Mouse (Mus musculus) ES-Bruce4 (cell line): ENCODE measurements around the gene Mapt.

ENCODE experiments used
- CTCF ChIP-seq: IDR thresholded peaks from one replicate; pipeline ENCODE4 v1.8.1; 2011; ENCODE audit warnings: low read depth, low read length
- EP300 ChIP-seq: IDR thresholded peaks from 2 replicates; pipeline ENCODE4 v1.6.1; 2011; ENCODE audit warnings: low read depth, low read length; ENCODE audit not compliant: insufficient read depth
- POLR2A ChIP-seq: IDR thresholded peaks from one replicate; pipeline ENCODE4 v1.8.1; 2011; ENCODE audit warnings: low read length; ENCODE audit not compliant: insufficient read depth

GRCm38 (mm10) chr11:104327946-104328345 is 96.8 kb downstream of the Mapt start:
- TF ChIP-seq CTCF = no peak
- no peak for TF ChIP-seq POLR2A
- TF ChIP-seq EP300 = no peak
